Mouse (Mus musculus) heart, adult 8-10 months (tissue): ENCODE results near the gene B3galnt1. TPM values are rescaled to one million over a fixed set of nuclear protein-coding genes. Genes with fewer than 3 reads are reported as not detected.

Experiments
- total RNA-seq, 4 experiments: library from RNA; stranded (reverse); gene quantifications; 2 replicates each; pipeline ENCODE4 v1.2.4; 2022

Gene B3galnt1
- total RNA-seq, 4 experiments from 2014 or later = 1.4 to 2.8 (median 1.7) TPM

Other genes starting within 250 kb of the B3galnt1 start
- 10 to 100 TPM; 31.5 to 46.7 (median 40.2) TPM for gene Nmd3, start 123.0 kb upstream of the B3galnt1 start, total RNA-seq